Mouse (Mus musculus) spleen, adult 2 months (tissue): ENCODE measurements around the gene Acot5.

Experiments used
- CTCF ChIP-seq: fragments of 200-500 bp; IDR thresholded peaks from 2 replicates; pipeline ENCODE4 v1.5.1; 2011; ENCODE audit warnings: mild to moderate bottlenecking, inconsistent platforms; ENCODE audit not compliant: insufficient read depth, insufficient read length, insufficient replicate concordance; ENCODE audit errors: extremely low read depth
- POLR2A ChIP-seq: fragments of 200-500 bp; IDR thresholded peaks from 2 replicates; pipeline ENCODE4 v1.6.1; 2011; ENCODE audit warnings: low read depth, low read length, inconsistent platforms

- no peak for TF ChIP-seq CTCF
- TF ChIP-seq POLR2A, result no peak
Observed at GRCm38 (mm10) chr12:84119584-84119983, 50.5 kb downstream of the Acot5 start.
